Mouse (Mus musculus) gastrocnemius, adult 8-10 months (tissue): ENCODE results near the gene Rpl19. TPM values are rescaled to one million over a fixed set of nuclear protein-coding genes. Genes with fewer than 3 reads are reported as not detected.

ENCODE experiments used
- DNase-seq, 2 experiments: peaks; one replicate each; pipeline ENCODE4 v3.0.0; 2022; ENCODE audit warnings: low spot score in 2 of 2
- microRNA-seq: library from miRNA; unstranded; fragments of <30 nt; microRNA quantifications from one replicate; pipeline ENCODE4 v1.2.0, GENCODE M21; 2022
- total RNA-seq, 4 experiments: library from RNA; stranded (reverse); gene quantifications; 2 replicates each; pipeline ENCODE4 v1.2.4; 2022

Gene Rpl19
- total RNA-seq, 4 experiments from 2014 or later: 364 to 479 (median 402) TPM

DNA sequence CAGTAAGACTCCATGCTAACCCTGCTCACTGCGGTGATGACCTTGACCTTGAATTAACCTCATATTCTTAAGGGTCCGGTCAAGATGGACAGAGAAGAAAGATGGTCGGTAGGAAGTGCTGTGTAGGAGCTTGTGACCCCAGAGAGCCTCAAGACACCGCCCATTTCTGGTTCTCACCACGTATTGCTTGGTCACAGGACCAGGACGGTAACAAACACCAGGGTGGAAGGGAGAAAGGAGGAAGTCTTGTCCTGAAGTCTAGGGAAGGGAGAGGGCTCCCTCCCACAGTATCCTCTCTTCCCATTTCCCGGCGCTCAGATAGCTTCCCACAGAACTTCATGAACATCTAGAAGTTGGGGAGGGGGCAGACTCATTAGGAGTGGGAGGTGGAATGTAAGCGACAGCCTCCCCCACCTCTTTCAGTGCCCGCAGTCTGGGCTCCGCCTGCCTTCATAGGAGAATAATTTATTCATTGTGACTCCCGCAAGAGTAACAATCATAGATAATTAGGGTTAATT lies 25.2 kb downstream of the Rpl19 start:
- DNase-seq: no peak

DNA sequence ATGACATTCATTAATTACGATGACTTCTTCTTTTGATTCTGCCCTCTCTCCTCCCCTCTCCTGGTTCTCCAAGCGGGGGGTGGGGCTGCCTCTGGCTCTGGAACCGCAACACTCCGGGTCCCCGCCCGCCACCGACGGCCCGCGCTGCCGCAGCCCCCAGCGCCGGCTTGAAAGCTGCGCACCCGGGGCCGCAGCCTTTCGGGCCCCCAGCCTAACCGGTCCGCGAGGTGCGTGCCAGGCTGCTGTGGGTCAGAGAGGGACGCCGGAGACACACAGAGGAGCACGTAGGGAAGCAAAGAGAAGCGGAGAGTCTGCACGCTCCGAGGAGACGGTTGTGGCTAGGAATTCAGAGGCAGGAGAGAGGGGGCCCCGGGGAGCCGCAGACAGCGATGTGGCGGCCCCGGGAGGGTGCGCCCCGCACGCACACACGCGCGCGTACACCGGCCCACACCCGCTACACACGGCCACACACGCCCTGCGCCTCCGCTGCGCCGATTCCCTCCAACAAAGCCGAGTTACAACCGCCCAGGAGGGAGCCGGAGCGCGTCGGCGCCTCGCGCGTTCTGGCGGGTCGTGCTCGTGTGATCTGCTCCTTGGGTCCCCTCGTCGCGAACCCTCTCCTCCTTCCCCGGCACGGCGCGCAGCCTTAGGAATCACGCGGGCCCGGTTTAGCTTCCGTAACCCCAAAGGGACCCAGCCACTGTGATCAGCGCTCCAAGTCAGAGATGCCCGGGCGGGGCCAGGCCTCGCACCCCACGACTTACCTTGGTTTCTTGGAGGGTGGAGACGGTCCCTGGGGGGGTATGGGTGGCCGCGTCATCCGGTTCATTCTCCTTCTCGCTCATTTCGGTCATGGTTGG lies 25.8 kb downstream of the Rpl19 start:
- no peak for DNase-seq

DNA sequence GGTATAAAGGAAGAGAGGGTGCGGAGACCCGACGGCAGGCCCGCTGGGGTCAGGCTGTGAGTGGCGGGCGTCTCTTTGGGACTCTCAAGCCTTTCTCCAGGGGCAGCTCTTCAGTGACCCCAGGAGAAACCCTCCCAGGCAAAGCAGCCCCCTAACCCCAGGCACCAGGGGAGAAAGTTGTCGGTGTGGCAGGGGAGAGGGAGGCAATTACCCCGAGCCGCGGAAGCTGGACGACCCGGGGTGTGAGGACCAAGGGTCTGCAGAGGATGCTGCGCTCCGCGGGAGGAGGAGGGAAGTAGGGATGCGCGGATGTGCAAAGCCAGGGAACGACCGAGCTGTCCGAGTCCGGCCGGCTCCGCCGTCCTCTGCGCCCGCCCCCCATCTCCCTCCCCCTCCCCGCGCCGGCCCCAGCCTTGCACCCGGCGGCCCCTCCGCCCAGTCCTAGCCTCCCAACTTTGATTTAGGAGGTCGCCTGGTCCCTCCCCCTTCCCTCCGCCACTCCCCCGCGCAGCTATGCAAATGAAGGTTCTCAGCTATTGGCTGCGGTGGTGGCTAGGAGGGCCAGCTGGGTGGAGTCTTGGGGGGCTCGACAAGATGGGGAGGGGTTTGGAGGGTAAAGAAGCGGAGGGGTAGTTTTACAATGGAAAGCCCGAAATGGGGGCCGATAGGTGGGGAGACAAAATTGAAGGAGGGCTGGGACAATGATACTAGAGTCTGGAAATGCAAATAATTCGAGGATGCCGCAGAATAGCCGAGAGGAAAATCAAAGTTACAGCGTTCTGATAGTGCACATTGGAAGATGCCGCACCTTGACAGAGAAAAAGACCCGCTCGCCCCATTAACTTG lies 26.7 kb downstream of the Rpl19 start, which contains the start of gene Stac2:
TSS of gene Stac2 (minus strand) at position 474 of the 846 bp plus-strand sequence.
- no peak for DNase-seq

DNA sequence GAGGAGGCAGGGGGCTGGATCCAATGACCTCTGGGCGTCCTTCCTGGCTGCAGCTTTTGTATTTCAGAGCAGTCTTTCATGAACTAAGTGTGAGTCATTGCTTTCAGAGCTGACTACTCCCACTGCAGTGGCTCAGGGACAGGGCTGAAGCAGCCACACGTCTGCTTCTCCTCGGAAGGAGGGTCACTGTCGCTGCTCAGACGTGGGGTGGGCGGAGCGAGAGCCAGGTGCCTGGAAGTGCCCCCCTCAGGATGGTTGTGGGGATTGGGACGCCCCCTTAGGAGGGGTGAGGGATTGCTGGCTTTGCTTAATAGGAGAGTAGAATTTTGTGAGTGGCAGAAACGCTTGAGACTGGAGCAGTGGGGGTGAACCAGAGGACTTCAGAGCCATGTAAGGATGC lies 31.0 kb downstream of the Rpl19 start:
- no peak for DNase-seq

DNA sequence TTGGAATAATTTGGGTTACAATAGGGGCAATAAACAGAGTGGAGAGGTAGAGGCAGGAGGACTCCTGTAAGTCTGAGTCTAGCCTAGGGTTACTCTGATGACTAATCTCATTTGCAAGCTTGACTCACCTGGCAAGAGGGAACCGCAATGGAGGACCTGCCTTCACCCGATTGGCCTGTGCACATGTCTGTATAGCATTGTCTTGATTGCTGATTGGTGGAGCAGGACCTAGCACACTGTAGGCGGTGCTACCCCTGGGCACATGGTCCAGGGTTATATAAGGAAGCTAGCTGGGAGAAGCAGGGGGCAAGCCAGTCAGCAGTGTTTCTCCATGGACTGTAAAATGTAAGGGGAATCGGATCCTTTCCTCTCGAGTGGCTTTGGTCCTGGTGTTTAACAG lies 31.5 kb downstream of the Rpl19 start:
- DNase-seq: no peak

DNA sequence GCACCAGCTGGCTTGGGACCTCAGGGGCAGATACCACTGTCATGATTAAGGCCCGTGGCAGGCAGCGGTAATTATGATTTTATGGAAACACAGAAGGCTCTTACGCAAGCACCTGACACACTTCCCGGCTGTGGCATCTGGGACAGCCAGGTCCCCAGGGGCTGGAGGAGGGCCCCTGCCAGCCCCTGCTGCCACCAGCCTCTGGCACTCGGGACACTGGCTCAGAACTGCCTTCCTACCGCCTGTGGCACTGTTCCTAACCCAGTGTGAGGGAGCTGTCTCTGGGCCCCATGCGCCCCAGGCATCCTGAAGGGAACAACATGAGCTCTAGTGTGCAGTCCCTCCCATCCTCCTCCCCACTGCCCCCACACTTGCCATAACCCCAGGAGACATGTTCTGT lies 33.2 kb downstream of the Rpl19 start:
- peak in 1 of 2 experiments; percentile 41 for DNase-seq

DNA sequence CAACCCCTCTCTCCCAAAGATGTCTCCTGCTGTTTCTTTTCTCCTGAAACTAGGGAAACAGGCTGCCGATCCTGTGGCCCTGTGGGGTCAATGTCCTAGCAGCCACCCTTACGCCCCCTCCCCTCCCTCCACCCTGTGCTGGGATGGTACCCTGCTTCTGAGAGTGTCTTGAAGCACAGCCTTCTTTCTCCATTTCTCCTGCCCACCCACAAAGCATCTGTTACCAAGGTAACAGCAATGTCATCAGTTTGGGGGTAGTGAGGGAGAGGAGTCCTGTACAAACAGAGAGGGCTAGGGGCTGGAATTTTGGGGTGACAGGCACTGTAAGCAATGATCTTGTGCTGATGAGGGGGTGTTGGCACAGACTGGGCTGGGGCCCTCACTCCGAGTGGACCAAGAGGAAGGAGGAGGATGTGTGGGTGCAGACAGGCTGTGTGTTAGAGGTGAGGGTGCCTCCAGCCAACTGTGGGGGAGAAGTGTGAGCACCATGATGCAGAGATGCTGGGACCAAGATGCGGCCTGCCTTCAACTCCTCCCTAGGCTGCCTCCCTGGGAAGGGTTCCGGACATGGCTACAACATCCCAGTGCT lies 33.7 kb downstream of the Rpl19 start:
- no peak for DNase-seq

DNA sequence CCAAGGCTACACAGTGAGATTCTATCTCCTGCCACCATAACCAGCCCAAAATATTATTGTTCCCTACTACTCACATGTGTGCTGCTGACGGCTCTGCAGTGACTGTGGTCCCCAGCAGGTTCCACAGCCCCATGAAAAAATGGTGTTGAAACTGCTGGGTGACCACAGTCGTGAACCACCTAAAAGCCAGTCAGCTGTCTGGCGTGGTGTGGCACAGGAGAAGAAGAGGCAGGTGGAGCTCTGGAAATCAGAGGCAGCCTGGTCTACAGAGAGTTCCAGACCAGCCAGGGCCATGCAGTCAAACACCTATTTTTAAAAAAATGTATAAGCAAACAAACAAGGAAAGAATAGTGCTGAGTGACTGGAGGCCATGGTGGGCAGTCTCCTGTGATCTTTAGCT lies 34.9 kb downstream of the Rpl19 start:
- no peak for DNase-seq

DNA sequence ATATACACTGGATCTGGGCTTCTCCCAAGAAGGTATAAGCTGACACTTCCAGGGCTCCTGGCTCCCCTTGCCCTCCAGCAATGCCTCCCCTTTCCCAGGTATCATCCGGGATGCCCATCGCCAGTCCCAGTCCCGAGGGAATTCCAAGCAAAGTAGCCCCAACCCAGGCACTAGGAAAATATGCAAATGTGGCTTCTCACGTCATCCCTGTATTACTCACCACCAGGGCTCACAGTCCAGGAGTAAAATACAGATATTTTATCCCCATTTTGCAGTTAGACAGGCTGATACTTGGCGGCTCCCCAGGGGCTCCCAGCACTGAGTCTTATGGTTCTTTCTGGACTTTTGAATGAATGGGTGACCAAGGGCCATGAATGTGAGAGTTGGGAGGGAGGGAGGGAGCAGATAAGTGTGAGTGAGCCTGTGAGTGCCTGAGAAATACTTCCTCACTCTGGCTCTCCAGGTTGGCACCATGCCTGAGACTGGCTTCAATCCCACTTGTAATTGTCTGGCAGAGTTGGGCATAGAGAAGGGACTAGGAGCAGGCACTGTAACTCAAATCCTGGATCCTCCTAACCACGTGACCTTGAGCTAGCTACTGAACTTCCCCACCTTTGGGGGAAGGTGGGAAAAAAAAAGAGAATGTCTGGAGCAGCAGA lies 35.5 kb downstream of the Rpl19 start:
- DNase-seq: no peak

DNA sequence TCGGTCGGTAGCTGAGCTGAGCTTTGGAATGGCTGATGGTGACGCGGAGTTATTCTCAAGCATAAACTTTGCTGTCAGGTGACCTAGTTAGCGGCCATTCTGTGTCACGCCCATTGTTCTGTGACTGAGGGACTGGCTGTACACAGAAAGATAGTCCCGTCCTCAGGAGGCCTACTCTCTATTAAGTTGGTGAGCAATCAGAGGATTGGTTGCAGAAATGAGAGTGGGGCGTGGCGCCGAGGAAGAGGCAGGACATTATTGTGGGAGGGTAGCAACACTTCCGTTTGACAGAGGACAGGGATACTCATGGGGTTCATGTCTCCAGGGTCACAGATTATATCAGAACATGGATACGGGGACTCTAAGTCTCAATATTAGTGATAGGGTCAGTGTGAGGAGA lies 39.7 kb downstream of the Rpl19 start:
- DNase-seq: no peak

DNA sequence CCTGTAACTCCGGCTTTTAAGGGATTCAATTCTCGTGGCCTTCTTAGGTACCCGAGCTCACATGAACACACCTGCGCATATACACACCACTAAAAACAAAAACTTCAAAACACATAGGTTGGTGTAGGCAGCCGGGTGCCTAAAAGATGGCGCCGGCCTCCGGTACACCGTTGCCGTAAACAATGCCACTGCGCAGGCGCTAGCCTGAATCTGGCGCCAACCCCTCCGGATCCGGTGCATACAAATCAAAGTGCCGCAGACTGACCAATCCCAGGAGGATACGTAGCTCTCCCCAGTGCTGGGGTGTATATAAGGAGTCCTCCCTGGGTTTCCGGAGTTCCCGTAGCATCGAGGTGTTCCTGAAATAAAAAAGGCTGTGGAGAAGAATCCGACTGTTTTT lies 40.7 kb downstream of the Rpl19 start:
- DNase-seq: no peak

DNA sequence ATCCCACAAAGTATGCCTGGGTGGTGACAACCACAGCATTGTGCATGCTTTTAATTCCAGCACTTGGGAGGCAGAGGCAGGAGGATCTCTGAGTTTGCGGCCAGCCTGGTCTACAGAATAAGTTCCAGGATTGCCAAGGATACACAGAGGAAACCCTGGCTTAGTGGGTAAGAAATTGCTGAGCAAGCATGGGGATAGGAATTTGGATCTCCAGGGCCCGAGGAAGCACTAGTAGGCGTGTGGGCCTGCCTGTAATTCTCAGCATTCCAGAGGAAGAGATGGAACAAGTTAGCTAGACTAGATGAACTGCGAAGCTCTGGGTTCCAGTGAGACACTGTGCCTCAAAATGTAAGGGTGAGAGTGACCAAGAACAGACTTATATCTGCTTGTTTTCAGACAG lies 46.9 kb downstream of the Rpl19 start:
- no peak for DNase-seq

DNA sequence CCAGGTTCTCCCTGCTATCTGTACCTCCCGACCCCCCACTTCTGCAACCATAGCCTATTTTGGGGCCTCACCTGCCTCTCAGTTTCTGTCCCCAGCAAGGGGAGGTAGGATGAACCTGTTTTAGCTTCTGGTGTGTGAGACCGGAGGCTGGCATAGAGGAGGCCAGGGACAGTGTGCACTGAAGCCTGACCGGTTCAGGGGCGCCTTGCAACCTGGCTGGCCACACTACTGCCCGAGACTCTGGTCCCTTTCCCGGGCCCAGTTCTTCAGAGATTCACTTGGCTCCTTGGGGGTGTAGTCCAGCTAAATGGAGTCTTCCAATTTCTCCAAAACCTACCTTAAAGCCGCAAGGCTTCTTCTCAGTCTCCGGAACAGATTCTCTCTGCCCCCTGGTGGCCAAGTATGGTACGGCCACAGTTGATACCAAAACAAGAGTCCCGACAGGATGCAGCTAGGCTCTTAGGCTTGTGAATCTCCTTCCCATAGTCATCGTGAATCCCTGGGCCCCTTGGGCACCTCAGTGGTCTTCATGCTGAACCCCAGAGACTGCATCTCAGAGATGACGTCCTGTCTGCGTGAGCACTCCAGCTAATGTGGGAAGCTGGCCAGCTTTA lies 48.8 kb downstream of the Rpl19 start:
- peak; percentile 75 to 79 for DNase-seq

DNA sequence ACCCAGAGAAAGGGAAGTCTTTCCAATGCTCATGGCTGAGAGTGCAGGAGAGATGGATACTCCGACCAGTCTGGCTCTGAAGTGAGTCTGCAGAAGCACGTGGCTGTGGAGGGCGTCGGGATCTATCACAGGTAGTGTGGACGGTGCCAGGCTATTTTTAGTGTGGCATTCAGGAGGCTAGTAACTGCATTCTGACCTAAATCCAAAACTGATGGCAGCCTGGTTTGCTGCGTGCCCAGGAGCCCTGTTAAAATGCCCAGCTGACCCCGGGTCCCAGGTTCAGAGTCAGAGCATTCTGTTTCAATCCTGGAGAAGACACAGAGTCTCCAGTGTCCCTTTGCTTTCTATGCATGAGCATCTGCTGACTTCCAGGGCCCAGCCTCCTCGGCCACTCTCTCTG lies 50.6 kb downstream of the Rpl19 start:
- peak; percentile 42 to 70 for DNase-seq

Small RNA genes within 50 kb of the gene (microRNA-seq; reads per million reads assigned to microRNA genes)
- gene Gm27597: not detected

Other genes starting within 250 kb of the Rpl19 start
- 100 to 1,000 TPM; 371 to 534 (median 431) TPM for gene Rpl23, start 244.3 kb upstream of the Rpl19 start, total RNA-seq
- gene Lasp1, start 227.7 kb upstream of the Rpl19 start, total RNA-seq: 10 to 100 TPM in 2 of 4 experiments, 1 to 10 TPM in 2; 5.9 to 11.2 (median 9.0) TPM
- under 1 TPM; 0.19 to 0.51 (median 0.32) TPM for gene B230217C12Rik, start 185.9 kb upstream of the Rpl19 start, total RNA-seq
- gene Fbxo47, start 142.6 kb upstream of the Rpl19 start, total RNA-seq: under 1 TPM in 3 of 4 experiments, not detected in 1; 0.15 to 0.48 (median 0.46) TPM
- gene Plxdc1, start 40.3 kb upstream of the Rpl19 start, total RNA-seq: 1 to 10 TPM; 1.3 to 3.4 (median 1.9) TPM
- gene Arl5c, start 30.5 kb upstream of the Rpl19 start, total RNA-seq: under 1 TPM in 2 of 4 experiments, not detected in 2; 0.18 to 0.19 TPM
- 100 to 1,000 TPM; 172 to 203 (median 187) TPM for gene Cacnb1, start 3.7 kb upstream of the Rpl19 start, total RNA-seq
- under 1 TPM in 2 of 4 experiments, not detected in 2; 0.11 to 0.70 TPM for gene Stac2, start 26.8 kb downstream of the Rpl19 start, total RNA-seq
- gene Fbxl20, start 123.7 kb downstream of the Rpl19 start, total RNA-seq: 10 to 100 TPM in 2 of 4 experiments, 1 to 10 TPM in 2; 8.0 to 12.4 (median 9.4) TPM
- 10 to 100 TPM; 21.4 to 28.2 (median 25.6) TPM for gene Med1, start 166.6 kb downstream of the Rpl19 start, total RNA-seq
- 10 to 100 TPM; 10.5 to 15.2 (median 11.3) TPM for gene Cdk12, start 176.3 kb downstream of the Rpl19 start, total RNA-seq